8 mouse cellular contexts compared by ENCODE assay signal in genomic region chr6:49262421-49262820, GRCm38 (mm10). TPM values are rescaled to one million over a fixed set of nuclear protein-coding genes. Genes with fewer than 3 reads are reported as not detected.
DNase-seq lines count a peak whose midpoint lies in the region; ATAC-seq and TF ChIP-seq lines count a peak whose summit lies in the region.

No protein-coding gene starts in this region.

- DNase-seq in kidney, adult 9 months: no peak
- DNase-seq in embryonic facial prominence, embryonic 11.5 days (ENCODE audit: low spot score): peak; percentile 69
- DNase-seq in lung, postnatal 0 days (ENCODE audit: low spot score): peak; percentile 61
- no peak for DNase-seq in right cerebral cortex, postnatal 10 days (ENCODE audit: low spot score in 2 of 2)
- DNase-seq in B cell, adult 2 months: no peak
- no peak for DNase-seq in adrenal gland, postnatal 4 days (ENCODE audit: low spot score in 2 of 2)

- peak overlapping the region; percentile 65 for H3K4me2 ChIP-seq in kidney, embryonic 15.5 days
- peak overlapping the region; percentile 50 for H3K4me2 ChIP-seq in embryonic facial prominence, embryonic 11.5 days (ENCODE audit: low read depth, low read length)
- H3K4me2 ChIP-seq in hindbrain, embryonic 16.5 days (ENCODE audit: low read length): peak overlapping the region; percentile 63
- peak overlapping the region; percentile 58 for H3K4me2 ChIP-seq in lung, postnatal 0 days (replicated peaks; ENCODE audit: low read depth, low read length)

- TF ChIP-seq CTCF in lung, postnatal 0 days (IDR thresholded peaks at IDR 0.05): no peak

- H3K4me1 ChIP-seq in kidney, embryonic 15.5 days: peaks cover 27% of the 10 kb centered on the region
- no peaks in the 10 kb centered on the region for H3K4me1 ChIP-seq in embryonic facial prominence, embryonic 11.5 days (ENCODE audit: control insufficient read depth, insufficient read depth, low read length)
- H3K4me1 ChIP-seq in hindbrain, embryonic 16.5 days (ENCODE audit: control insufficient read depth, insufficient read depth, low read depth, low read length): peaks cover 11% of the 10 kb centered on the region
- H3K4me1 ChIP-seq in lung, postnatal 0 days (ENCODE audit: insufficient read depth, low read depth, low read length): peaks cover 6% of the 10 kb centered on the region; the same call in 1 of the 2 replicates

- H3K27me3 ChIP-seq in kidney, embryonic 15.5 days: no peaks in the 10 kb centered on the region
- H3K27me3 ChIP-seq in embryonic facial prominence, embryonic 11.5 days (ENCODE audit: control insufficient read depth, insufficient read depth, low read length): no peaks in the 10 kb centered on the region
- no peaks in the 10 kb centered on the region for H3K27me3 ChIP-seq in hindbrain, embryonic 16.5 days (replicated peaks; ENCODE audit: control insufficient read depth, insufficient read depth, low read length)
- no peaks in the 10 kb centered on the region for H3K27me3 ChIP-seq in lung, postnatal 0 days (replicated peaks; ENCODE audit: insufficient read depth, low read length)

- H3K9ac ChIP-seq in kidney, embryonic 15.5 days: peak overlapping the region; percentile 98
- no peak overlapping the region; the same call in 1 of the 2 replicates for H3K9ac ChIP-seq in embryonic facial prominence, embryonic 11.5 days (replicated peaks; ENCODE audit: low read length)
- H3K9ac ChIP-seq in hindbrain, embryonic 16.5 days (ENCODE audit: low read depth, low read length): peak overlapping the region; percentile 93
- H3K9ac ChIP-seq in lung, postnatal 0 days (replicated peaks; ENCODE audit: low read depth): peak overlapping the region; percentile 98

- WGBS in kidney, embryonic 15.5 days: 2% methylated on average over 9 of the region's 9 CpGs
- under 1% methylated on average over 9 of the region's 9 CpGs for WGBS in embryonic facial prominence, embryonic 11.5 days
- WGBS in hindbrain, embryonic 16.5 days: under 1% methylated on average over 9 of the region's 9 CpGs
- under 1% methylated on average over 9 of the region's 9 CpGs for WGBS in lung, postnatal 0 days

- no peak for TF ChIP-seq EP300 in lung, postnatal 0 days (IDR thresholded peaks at IDR 0.05)

- H3K4me3 ChIP-seq in kidney, embryonic 15.5 days (replicated peaks): peak overlapping the region; percentile 96
- H3K4me3 ChIP-seq in embryonic facial prominence, embryonic 11.5 days (ENCODE audit: low read depth, low read length): peak overlapping the region; percentile 100
- peak overlapping the region; percentile 73 for H3K4me3 ChIP-seq in hindbrain, embryonic 16.5 days (ENCODE audit: low read length)
- H3K4me3 ChIP-seq in lung, postnatal 0 days (ENCODE audit: low read depth, low read length): peak overlapping the region; percentile 92

- no peaks in the 10 kb centered on the region for H3K9me3 ChIP-seq in kidney, embryonic 15.5 days (replicated peaks)
- H3K9me3 ChIP-seq in embryonic facial prominence, embryonic 11.5 days (replicated peaks; ENCODE audit: control insufficient read depth, low read length): no peaks in the 10 kb centered on the region
- no peaks in the 10 kb centered on the region for H3K9me3 ChIP-seq in hindbrain, embryonic 16.5 days (ENCODE audit: control insufficient read depth, low read length)
- H3K9me3 ChIP-seq in lung, postnatal 0 days (ENCODE audit: low read length): no peaks in the 10 kb centered on the region

- H3K27ac ChIP-seq in kidney, embryonic 15.5 days: no peak overlapping the region
- H3K27ac ChIP-seq in embryonic facial prominence, embryonic 11.5 days (replicated peaks; ENCODE audit: low read depth, low read length): no peak overlapping the region
- H3K27ac ChIP-seq in hindbrain, embryonic 16.5 days (ENCODE audit: low read depth, low read length): no peak overlapping the region
- peak overlapping the region; percentile 100 for H3K27ac ChIP-seq in lung, postnatal 0 days (ENCODE audit: low read length)

- no peak for ATAC-seq in kidney, embryonic 15.5 days (replicated peaks; ENCODE audit: low FRiP score)
- ATAC-seq in embryonic facial prominence, embryonic 11.5 days (replicated peaks; ENCODE audit: insufficient number of reproducible peaks, low FRiP score, low TSS enrichment, low read depth): no peak
- ATAC-seq in hindbrain, embryonic 16.5 days: no peak
- no peak for ATAC-seq in lung, postnatal 0 days

- H3K36me3 ChIP-seq in kidney, embryonic 15.5 days: no peaks in the 10 kb centered on the region
- H3K36me3 ChIP-seq in embryonic facial prominence, embryonic 11.5 days (replicated peaks; ENCODE audit: control insufficient read depth, insufficient read depth, low read depth, low read length): no peaks in the 10 kb centered on the region
- H3K36me3 ChIP-seq in hindbrain, embryonic 16.5 days (ENCODE audit: control insufficient read depth, insufficient read depth, low read length): no peaks in the 10 kb centered on the region
- no peaks in the 10 kb centered on the region for H3K36me3 ChIP-seq in lung, postnatal 0 days (ENCODE audit: insufficient read depth, low read length)

RNA-seq across cellular contexts. Expression of gene Tra2a, which starts 1.4 kb away (rescaled TPM):
- 122 and 130 TPM in 2 replicates for polyA plus RNA-seq in kidney, embryonic 15.5 days (2015; fragmentation: Nextera tagmentation; extraction: Ambion mirVana)
- 53.3 and 55.5 TPM in 2 replicates for polyA plus RNA-seq in embryonic facial prominence, embryonic 11.5 days (2014; fragmentation: Nextera tagmentation; extraction: Ambion mirVana)
- 97.0 and 97.9 TPM in 2 replicates for polyA plus RNA-seq in hindbrain, embryonic 16.5 days (2015; fragmentation: Nextera tagmentation; extraction: Ambion mirVana)
- 45.3 and 72.6 TPM in 2 replicates for polyA plus RNA-seq in lung, postnatal 0 days (2015; fragmentation: Nextera tagmentation; extraction: Ambion mirVana)
- total RNA-seq in adrenal gland, postnatal 4 days (2021): 10 to 100 TPM; 58.7 to 63.1 TPM

RNA-seq across cellular contexts. Expression of gene Igf2bp3, which starts 47.7 kb away (rescaled TPM):
- 46.2 and 49.7 TPM in 2 replicates for polyA plus RNA-seq in kidney, embryonic 15.5 days (2015; fragmentation: Nextera tagmentation; extraction: Ambion mirVana)
- 138 and 149 TPM in 2 replicates for polyA plus RNA-seq in embryonic facial prominence, embryonic 11.5 days (2014; fragmentation: Nextera tagmentation; extraction: Ambion mirVana)
- 15.5 and 19.2 TPM in 2 replicates for polyA plus RNA-seq in hindbrain, embryonic 16.5 days (2015; fragmentation: Nextera tagmentation; extraction: Ambion mirVana)
- polyA plus RNA-seq in lung, postnatal 0 days (2015; fragmentation: Nextera tagmentation; extraction: Ambion mirVana): 20.8 and 23.7 TPM in 2 replicates
- total RNA-seq in adrenal gland, postnatal 4 days (2021): 10 to 100 TPM; 16.9 to 17.5 TPM

RNA-seq across cellular contexts. Expression of gene Ccdc126, which starts 56.7 kb away (rescaled TPM):
- 11.4 and 12.8 TPM in 2 replicates for polyA plus RNA-seq in kidney, embryonic 15.5 days (2015; fragmentation: Nextera tagmentation; extraction: Ambion mirVana)
- 6.4 and 7.7 TPM in 2 replicates for polyA plus RNA-seq in embryonic facial prominence, embryonic 11.5 days (2014; fragmentation: Nextera tagmentation; extraction: Ambion mirVana)
- polyA plus RNA-seq in hindbrain, embryonic 16.5 days (2015; fragmentation: Nextera tagmentation; extraction: Ambion mirVana): 9.4 and 10.7 TPM in 2 replicates
- polyA plus RNA-seq in lung, postnatal 0 days (2015; fragmentation: Nextera tagmentation; extraction: Ambion mirVana): 14.8 and 15.4 TPM in 2 replicates
- 10 to 100 TPM in 1 of 2 experiments, 1 to 10 TPM in 1; 9.2 to 10.2 TPM for total RNA-seq in adrenal gland, postnatal 4 days (2021)

Comparison
In these comparisons a context has a peak if more than half of its experiments do, and no peak if none do; other contexts are left out.
1. DNase-seq: peak in embryonic facial prominence, embryonic 11.5 days (single experiment) and lung, postnatal 0 days (single experiment); none in kidney, adult 9 months (single experiment), right cerebral cortex, postnatal 10 days (0 of 2), B cell, adult 2 months (0 of 2) and adrenal gland, postnatal 4 days (0 of 2).
2. Peak in every context shown above with its lines, with median percentiles within 50 percentile points of each other: H3K4me2 ChIP-seq and H3K4me3 ChIP-seq.